In genomic region chr5:138187661-138188306, GRCm38 (mm10) we compare ENCODE assay signal across 8 mouse cellular contexts. TPM values are rescaled to one million over a fixed set of nuclear protein-coding genes. Genes with fewer than 3 reads are reported as not detected.
DNase-seq lines count a peak whose midpoint lies in the region; ATAC-seq and TF ChIP-seq lines count a peak whose summit lies in the region.

No protein-coding gene starts in this region.

- intact Hi-C loops in heart, postnatal 36 days (cut with DNase I): loop anchor here (2.0 kb wide), 2 partner anchors 15 to 27 kb away; partner anchors contain the start of genes Ap4m1, Cops6 and Mcm7

- H3K4me1 ChIP-seq in forebrain, embryonic 14.5 days (ENCODE audit: control insufficient read depth, insufficient read depth, low read length): peaks cover 6% of the 10 kb centered on the region; the same call in 1 of the 2 replicates
- 0 out of 2 replicates have a peak, but pooled peaks cover 2% of the 10 kb centered on the region for H3K4me1 ChIP-seq in lung, adult 2 months (ENCODE audit: control insufficient read depth, insufficient read depth, low read length)

- no peak for TF ChIP-seq CTCF in lung, adult 2 months (IDR thresholded peaks at IDR 0.05; ENCODE audit: insufficient read depth, low read length)

- TF ChIP-seq POLR2A in lung, adult 2 months (IDR thresholded peaks at IDR 0.05; ENCODE audit: borderline replicate concordance, extremely low read depth, low read depth, low read length): no peak

- no peaks in the 10 kb centered on the region for H3K9me3 ChIP-seq in forebrain, embryonic 14.5 days (replicated peaks; ENCODE audit: control insufficient read depth, low read length)

- H3K27me3 ChIP-seq in forebrain, embryonic 14.5 days (replicated peaks; ENCODE audit: control insufficient read depth, insufficient read depth, low read length): no peaks in the 10 kb centered on the region

- peak overlapping the region; percentile 56 for H3K4me3 ChIP-seq in forebrain, embryonic 14.5 days (ENCODE audit: low read depth, low read length)
- peak overlapping the region; percentile 100 for H3K4me3 ChIP-seq in lung, adult 2 months (replicated peaks; ENCODE audit: extremely low read depth, low read depth, low read length)

- H3K27ac ChIP-seq in forebrain, embryonic 14.5 days (ENCODE audit: low read depth, low read length): peak overlapping the region; percentile 36; the same call in 1 of the 2 replicates

- peak overlapping the region; percentile 70 for H3K9ac ChIP-seq in forebrain, embryonic 14.5 days (ENCODE audit: low read length)

- peak; percentile 88 for DNase-seq in MEL-GATA-1-ER (ENCODE audit: extremely low read depth, low read depth)
- peak; percentile 69 for DNase-seq in cerebellum, adult 11 months
- DNase-seq in forebrain, embryonic 14.5 days (ENCODE audit: low spot score): peak; percentile 94
- peak; percentile 71 to 77 for DNase-seq in heart, postnatal 36 days
- peak; percentile 68 to 90 for DNase-seq in layer of hippocampus, adult 18-20 months (ENCODE audit: low spot score in 2 of 2)
- peak; percentile 59 for DNase-seq in lung, adult 2 months
- DNase-seq in thymus, postnatal 0 days (ENCODE audit: low spot score): peak; percentile 81

- WGBS in forebrain, embryonic 14.5 days: 0% methylated on average over 10 of the region's 10 CpGs
- under 1% methylated on average over 10 of the region's 10 CpGs for WGBS in lung, adult 2 months

- peak; percentile 89 for ATAC-seq in forebrain, embryonic 14.5 days
- peak; percentile 76 for ATAC-seq in neutrophil, adult 5-6 weeks (ENCODE audit: extremely low read depth, insufficient number of reproducible peaks, low FRiP score, poor library complexity, severe bottlenecking)

- H3K36me3 ChIP-seq in forebrain, embryonic 14.5 days (ENCODE audit: control insufficient read depth, insufficient read depth, low read length): peaks cover 40% of the 10 kb centered on the region

- peak overlapping the region; percentile 85 for H3K4me2 ChIP-seq in forebrain, embryonic 14.5 days (ENCODE audit: low read length)

RNA-seq across cellular contexts. Expression of gene Cnpy4, which starts 0.5 kb away (rescaled TPM):
- 36.4 and 37.1 TPM in 2 replicates for polyA plus RNA-seq in forebrain, embryonic 14.5 days (2014; fragmentation: Nextera tagmentation; extraction: Ambion mirVana)
- total RNA-seq in heart, postnatal 36 days (2021): 1 to 10 TPM; 6.4 to 7.2 TPM
- total RNA-seq in layer of hippocampus, adult 18-20 months (2021): 10 to 100 TPM; 14.6 to 15.3 TPM
- 3.6 and 8.6 TPM in 2 replicates for polyA plus RNA-seq in lung, adult 2 months (2012; rRNA removed)
- total RNA-seq in neutrophil, adult 5-6 weeks (2017): 26.9 and 31.3 TPM in 2 replicates
- polyA plus RNA-seq in thymus, postnatal 0 days (2015; fragmentation: Nextera tagmentation; extraction: Ambion mirVana): 33.2 and 34.2 TPM in 2 replicates

RNA-seq across cellular contexts. Expression of gene Taf6, which starts 0.5 kb away (rescaled TPM):
- polyA plus RNA-seq in forebrain, embryonic 14.5 days (2014; fragmentation: Nextera tagmentation; extraction: Ambion mirVana): 95.4 and 96.5 TPM in 2 replicates
- 10 to 100 TPM; 32.8 to 33.5 TPM for total RNA-seq in heart, postnatal 36 days (2021)
- 10 to 100 TPM; 42.0 to 43.7 TPM for total RNA-seq in layer of hippocampus, adult 18-20 months (2021)
- 48.4 and 52.6 TPM in 2 replicates for polyA plus RNA-seq in lung, adult 2 months (2012; rRNA removed)
- total RNA-seq in neutrophil, adult 5-6 weeks (2017): 26.5 and 26.7 TPM in 2 replicates
- 44.1 and 54.5 TPM in 2 replicates for polyA plus RNA-seq in thymus, postnatal 0 days (2015; fragmentation: Nextera tagmentation; extraction: Ambion mirVana)

RNA-seq across cellular contexts. Expression of gene Mblac1, which starts 6.3 kb away (rescaled TPM):
- 11.9 and 13.1 TPM in 2 replicates for polyA plus RNA-seq in forebrain, embryonic 14.5 days (2014; fragmentation: Nextera tagmentation; extraction: Ambion mirVana)
- 1 to 10 TPM; 2.9 to 3.1 TPM for total RNA-seq in heart, postnatal 36 days (2021)
- 1 to 10 TPM; 6.8 to 8.9 TPM for total RNA-seq in layer of hippocampus, adult 18-20 months (2021)
- polyA plus RNA-seq in lung, adult 2 months (2012; rRNA removed): 5.0 and 5.5 TPM in 2 replicates
- total RNA-seq in neutrophil, adult 5-6 weeks (2017): 0.81 and 0.86 TPM in 2 replicates
- polyA plus RNA-seq in thymus, postnatal 0 days (2015; fragmentation: Nextera tagmentation; extraction: Ambion mirVana): 10.2 and 10.8 TPM in 2 replicates

RNA-seq across cellular contexts. Expression of gene Mcm7, which starts 15.6 kb away (rescaled TPM):
- polyA plus RNA-seq in forebrain, embryonic 14.5 days (2014; fragmentation: Nextera tagmentation; extraction: Ambion mirVana): 176 and 181 TPM in 2 replicates
- total RNA-seq in heart, postnatal 36 days (2021): 10 to 100 TPM; 10.5 to 11.7 TPM
- 10 to 100 TPM; 15.8 to 16.4 TPM for total RNA-seq in layer of hippocampus, adult 18-20 months (2021)
- polyA plus RNA-seq in lung, adult 2 months (2012; rRNA removed): 16.9 and 22.1 TPM in 2 replicates
- 86.1 and 89.7 TPM in 2 replicates for total RNA-seq in neutrophil, adult 5-6 weeks (2017)
- 281 and 296 TPM in 2 replicates for polyA plus RNA-seq in thymus, postnatal 0 days (2015; fragmentation: Nextera tagmentation; extraction: Ambion mirVana)

RNA-seq across cellular contexts. Expression of gene Ap4m1, which starts 16.0 kb away (rescaled TPM):
- 16.4 and 17.0 TPM in 2 replicates for polyA plus RNA-seq in forebrain, embryonic 14.5 days (2014; fragmentation: Nextera tagmentation; extraction: Ambion mirVana)
- 10 to 100 TPM in 1 of 2 experiments, 1 to 10 TPM in 1; 9.6 to 11.8 TPM for total RNA-seq in heart, postnatal 36 days (2021)
- total RNA-seq in layer of hippocampus, adult 18-20 months (2021): 10 to 100 TPM; 19.5 to 25.4 TPM
- polyA plus RNA-seq in lung, adult 2 months (2012; rRNA removed): 28.4 and 40.3 TPM in 2 replicates
- total RNA-seq in neutrophil, adult 5-6 weeks (2017): 18.4 and 20.3 TPM in 2 replicates
- polyA plus RNA-seq in thymus, postnatal 0 days (2015; fragmentation: Nextera tagmentation; extraction: Ambion mirVana): 9.2 and 9.8 TPM in 2 replicates

Comparison
In these comparisons a context has a peak if more than half of its experiments do, and no peak if none do; other contexts are left out.
1. Peak in every context shown above with its lines: DNase-seq, ATAC-seq, H3K4me3 ChIP-seq and H3K27ac ChIP-seq.